Mouse (Mus musculus): ENCODE measurements around the gene Plcl1. TPM values are rescaled to one million over a fixed set of nuclear protein-coding genes. Genes with fewer than 3 reads are reported as not detected.

The Plcl1 gene
- total and polyA plus RNA-seq, 3 experiments: not detected

DNA sequence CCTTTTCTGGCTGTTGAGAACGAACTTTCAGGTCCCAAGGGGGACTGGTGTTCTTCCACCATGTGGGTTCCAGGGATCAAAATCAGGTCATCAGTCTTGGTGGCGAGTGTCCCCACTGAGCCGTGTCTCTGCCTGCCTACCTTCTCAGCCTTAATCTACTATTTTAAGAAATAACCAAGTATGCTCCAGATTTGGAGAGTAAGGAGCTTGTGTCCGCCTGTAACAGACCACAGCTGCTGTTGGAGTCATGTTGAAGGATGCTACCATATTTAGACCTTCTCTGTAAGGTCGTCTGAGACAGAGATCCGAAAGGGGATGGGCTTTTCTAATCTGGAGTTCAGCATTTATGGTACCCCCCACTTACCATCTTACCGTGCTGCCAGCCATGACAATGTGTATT is 152.2 kb downstream of the Plcl1 start:
- no peaks in the 10 kb centered on the region for H3K27me3 ChIP-seq (ENCODE audit: control insufficient read depth in 1 of 2, insufficient read depth in 2 of 2, low read length in 2 of 2)
- H3K27ac ChIP-seq (ENCODE audit: control insufficient read depth, low read depth, low read length): no peak overlapping the region
- DNase-seq (ENCODE audit: low read depth, low spot score): no peak
- no peak overlapping the region for H3K9ac ChIP-seq (ENCODE audit: control insufficient read depth, low read depth, low read length, poor library complexity, severe bottlenecking)
- H3K79me2 ChIP-seq (ENCODE audit: control insufficient read depth, insufficient read depth, low read length, poor library complexity): no peaks in the 10 kb centered on the region
- TF ChIP-seq POLR2A (IDR thresholded peaks at IDR 0.05; ENCODE audit: control insufficient read depth in 1 of 2, insufficient read depth in 1 of 2, low read depth in 1 of 2, low read length in 2 of 2, poor library complexity in 1 of 2): no peak
- no peak for TF ChIP-seq SMC3 (IDR thresholded peaks at IDR 0.05; ENCODE audit: low read depth, low read length)
- no peak for TF ChIP-seq EP300 (IDR thresholded peaks at IDR 0.05; ENCODE audit: low read depth in 1 of 2, low read length in 2 of 2)
- no peak for TF ChIP-seq GATA1 (IDR thresholded peaks at IDR 0.05; ENCODE audit: low read depth, low read length)
- TF ChIP-seq SIN3A (IDR thresholded peaks at IDR 0.05; ENCODE audit: low read length): no peak
- TF ChIP-seq MAFK (IDR thresholded peaks at IDR 0.05; ENCODE audit: borderline replicate concordance, low read depth, low read length): no peak
- TF ChIP-seq CTCF (IDR thresholded peaks at IDR 0.05 in 2 of 3, conservative IDR thresholded peaks at IDR 0.05 in 1 of 3; ENCODE audit: control insufficient read depth in 1 of 3, insufficient read depth in 1 of 3, low read depth in 2 of 3, low read length in 3 of 3, poor library complexity in 1 of 3, severe bottlenecking in 1 of 3): no peak
- no peak for TF ChIP-seq USF2 (IDR thresholded peaks at IDR 0.05; ENCODE audit: borderline replicate concordance in 1 of 2, insufficient read depth in 1 of 2, low read depth in 1 of 2, low read length in 2 of 2)
- no peak for TF ChIP-seq ETS1 (IDR thresholded peaks at IDR 0.05; ENCODE audit: low read depth, low read length)
- TF ChIP-seq UBTF (IDR thresholded peaks at IDR 0.05; ENCODE audit: borderline replicate concordance, insufficient read depth, low read depth, low read length): no peak
- TF ChIP-seq MEF2A (IDR thresholded peaks at IDR 0.05; ENCODE audit: extremely low read depth, insufficient replicate concordance, low read depth, low read length, poor library complexity, severe bottlenecking): no peak
- no peak for TF ChIP-seq KAT2A (conservative IDR thresholded peaks at IDR 0.05; ENCODE audit: low read depth, low read length)
- no peak for TF ChIP-seq ZMIZ1 (IDR thresholded peaks at IDR 0.05; ENCODE audit: low read depth, low read length)
- no peak for TF ChIP-seq POLR2AphosphoS2 (IDR thresholded peaks at IDR 0.05; ENCODE audit: low read length)
- TF ChIP-seq GABPA (IDR thresholded peaks at IDR 0.05; ENCODE audit: low read depth, low read length): no peak
- no peaks in the 10 kb centered on the region for H3K9me3 ChIP-seq (replicated peaks; ENCODE audit: insufficient read depth, low read length)
- H3K36me3 ChIP-seq (ENCODE audit: control insufficient read depth in 1 of 2, insufficient read depth in 2 of 2, low read length in 2 of 2): no peaks in the 10 kb centered on the region
- no peaks in the 10 kb centered on the region for H3K4me1 ChIP-seq (ENCODE audit: control insufficient read depth in 1 of 2, insufficient read depth in 2 of 2, low read length in 2 of 2)
- no peak overlapping the region for H3K4me3 ChIP-seq (ENCODE audit: control insufficient read depth in 1 of 2, insufficient read depth in 1 of 2, low read depth in 2 of 2, low read length in 2 of 2)

DNA sequence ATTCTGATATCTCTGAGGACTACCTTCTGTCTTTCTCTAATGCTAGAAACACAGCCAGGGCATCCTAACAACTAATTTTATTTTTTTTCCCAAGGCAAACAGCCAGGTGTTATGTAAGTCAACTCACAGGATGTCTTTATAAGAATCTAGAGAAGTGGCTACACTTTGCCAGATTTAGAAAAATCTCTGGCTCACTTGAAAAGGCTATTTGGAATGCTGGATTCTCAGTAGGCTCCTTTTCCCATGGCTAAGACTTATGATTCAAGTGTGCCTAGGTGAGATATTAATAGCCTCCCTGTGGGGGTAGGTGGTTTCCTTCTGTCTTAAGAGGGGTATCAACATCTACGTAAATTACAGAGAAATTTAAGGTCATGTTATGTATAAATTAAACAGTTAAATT is 152.7 kb downstream of the Plcl1 start:
- no peaks in the 10 kb centered on the region for H3K4me1 ChIP-seq (ENCODE audit: control insufficient read depth in 1 of 2, insufficient read depth in 2 of 2, low read length in 2 of 2)
- no peak for DNase-seq (ENCODE audit: low read depth, low spot score)
- H3K4me3 ChIP-seq (ENCODE audit: control insufficient read depth in 1 of 2, insufficient read depth in 1 of 2, low read depth in 2 of 2, low read length in 2 of 2): no peak overlapping the region
- no peak overlapping the region for H3K9ac ChIP-seq (ENCODE audit: control insufficient read depth, low read depth, low read length, poor library complexity, severe bottlenecking)
- H3K79me2 ChIP-seq (ENCODE audit: control insufficient read depth, insufficient read depth, low read length, poor library complexity): no peaks in the 10 kb centered on the region
- no peaks in the 10 kb centered on the region for H3K9me3 ChIP-seq (replicated peaks; ENCODE audit: insufficient read depth, low read length)
- no peaks in the 10 kb centered on the region for H3K36me3 ChIP-seq (ENCODE audit: control insufficient read depth in 1 of 2, insufficient read depth in 2 of 2, low read length in 2 of 2)
- H3K27ac ChIP-seq (ENCODE audit: control insufficient read depth, low read depth, low read length): no peak overlapping the region
- TF ChIP-seq SMC3 (IDR thresholded peaks at IDR 0.05; ENCODE audit: low read depth, low read length): no peak
- no peak for TF ChIP-seq ZC3H11A (IDR thresholded peaks at IDR 0.05; ENCODE audit: low read depth, low read length)
- no peak for TF ChIP-seq NRF1 (IDR thresholded peaks at IDR 0.05; ENCODE audit: insufficient read depth, low read depth, low read length, poor library complexity, severe bottlenecking)
- no peak for TF ChIP-seq E2F4 (IDR thresholded peaks at IDR 0.05; ENCODE audit: borderline replicate concordance, low read depth, low read length)
- no peak for TF ChIP-seq MAZ (IDR thresholded peaks at IDR 0.05; ENCODE audit: low read depth, low read length)
- H3K27me3 ChIP-seq (ENCODE audit: control insufficient read depth in 1 of 2, insufficient read depth in 2 of 2, low read length in 2 of 2): no peaks in the 10 kb centered on the region

Data from MEL (cell line).